14 mouse cellular contexts compared by ENCODE assay signal in the genomic region with DNA sequence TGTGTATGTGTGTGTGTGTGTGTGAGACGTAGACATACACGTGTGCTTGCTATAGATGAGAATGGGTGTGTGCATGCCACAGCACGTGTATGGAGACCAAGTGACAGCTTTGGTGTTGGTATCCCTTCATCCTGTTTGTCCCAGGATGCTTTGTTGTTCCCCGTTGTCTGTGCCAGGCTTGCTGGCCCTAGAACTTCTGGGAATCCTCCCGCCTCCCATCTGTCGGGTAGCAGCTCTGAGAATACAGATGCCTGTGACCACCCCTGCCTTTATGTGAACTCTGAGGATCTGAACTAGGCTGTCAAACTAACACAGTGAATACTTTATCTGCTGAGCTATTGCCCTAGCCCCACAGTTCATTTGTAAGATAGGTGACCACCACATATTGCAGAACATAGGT.
"Had no signal": no experiment of that assay in that cellular context is flagged by ENCODE, and none has a peak within 500 bp of the region (broad histone marks: within the 10 kb centered on the region; RNA-seq: fewer than 3 reads in every experiment).

No protein-coding gene starts in this region.

- H3K27me3 ChIP-seq: limb, embryonic 12.5 days; liver, embryonic 13.5 days; lung, embryonic 15.5 days; megakaryocyte, embryonic 14.5 days; midbrain, embryonic 15.5 days had no signal

- H3K9ac ChIP-seq: limb, embryonic 12.5 days; liver, embryonic 13.5 days; liver, postnatal 0 days; lung, embryonic 15.5 days; midbrain, embryonic 15.5 days had no signal

- H3K4me1 ChIP-seq: liver, embryonic 13.5 days; lung, embryonic 15.5 days; megakaryocyte, embryonic 14.5 days had no signal

- H3K4me3 ChIP-seq: left cerebral cortex, adult 2 months; limb, embryonic 12.5 days; liver, embryonic 13.5 days; lung, embryonic 15.5 days; megakaryocyte, embryonic 14.5 days; midbrain, embryonic 15.5 days had no signal

- H3K27ac ChIP-seq: left cerebral cortex, adult 2 months; limb, embryonic 12.5 days; liver, embryonic 13.5 days; lung, embryonic 15.5 days; macrophage; midbrain, embryonic 15.5 days; stomach, postnatal 0 days had no signal

- DNase-seq: kidney, postnatal 10 days; kidney, postnatal 4 days; liver; liver, embryonic 13.5 days; liver, postnatal 0 days; lung, postnatal 14 days; thymus, postnatal 4 days had no signal

- H3K36me3 ChIP-seq: limb, embryonic 12.5 days; liver, embryonic 13.5 days; lung, embryonic 15.5 days; midbrain, embryonic 15.5 days had no signal
